Mouse (Mus musculus) kidney, postnatal 25 days (tissue): Measurements from ENCODE around the gene Cdkl4.

Source experiments
- DNase-seq, 2 experiments: peaks; one replicate each; pipeline ENCODE4 v3.0.0; 2021; ENCODE audit warnings: mixed read lengths in 2 of 2

Gene Cdkl4

GRCm38 (mm10) chr17:80515956-80516355 lies 61.7 kb downstream of the Cdkl4 start:
- peak; percentile 25 to 61 for DNase-seq

- DNase-seq = no peak
Measured at GRCm38 (mm10) chr17:80515513-80515912, 62.1 kb downstream of the Cdkl4 start.

- DNase-seq = no peak
Measured at GRCm38 (mm10) chr17:80513766-80514165, 63.8 kb downstream of the Cdkl4 start.

GRCm38 (mm10) chr17:80510459-80510855 lies 67.2 kb downstream of the Cdkl4 start:
- DNase-seq = no peak

GRCm38 (mm10) chr17:80509494-80510458 lies 67.8 kb downstream of the Cdkl4 start:
- DNase-seq = no peak

- DNase-seq = no peak
Measured at GRCm38 (mm10) chr17:80505766-80506165, 71.8 kb downstream of the Cdkl4 start.

GRCm38 (mm10) chr17:80505342-80505741 lies 72.3 kb downstream of the Cdkl4 start:
- no peak for DNase-seq

- DNase-seq = no peak
Measured at GRCm38 (mm10) chr17:80501805-80502172, 75.8 kb downstream of the Cdkl4 start.

- no peak for DNase-seq
Measured at GRCm38 (mm10) chr17:80501037-80501804, 76.4 kb downstream of the Cdkl4 start.

- DNase-seq = no peak
Measured at GRCm38 (mm10) chr17:80500025-80500424, 77.6 kb downstream of the Cdkl4 start.

- DNase-seq = no peak
Measured at GRCm38 (mm10) chr17:80498600-80499268, 78.9 kb downstream of the Cdkl4 start.

- no peak for DNase-seq
Measured at GRCm38 (mm10) chr17:80497183-80497601, 80.4 kb downstream of the Cdkl4 start.

- no peak for DNase-seq
Measured at GRCm38 (mm10) chr17:80496607-80497170, 80.9 kb downstream of the Cdkl4 start.

- no peak for DNase-seq
Measured at GRCm38 (mm10) chr17:80496185-80496584, 81.4 kb downstream of the Cdkl4 start.

- DNase-seq = no peak
Measured at GRCm38 (mm10) chr17:80493891-80494290, 83.7 kb downstream of the Cdkl4 start.

GRCm38 (mm10) chr17:80492811-80493210 lies 84.8 kb downstream of the Cdkl4 start:
- no peak for DNase-seq

- no peak for DNase-seq
Measured at GRCm38 (mm10) chr17:80492274-80492673, 85.3 kb downstream of the Cdkl4 start.

- no peak for DNase-seq
Measured at GRCm38 (mm10) chr17:80490166-80490565, 87.4 kb downstream of the Cdkl4 start.

GRCm38 (mm10) chr17:80488918-80489317 lies 88.7 kb downstream of the Cdkl4 start:
- DNase-seq = no peak

- no peak for DNase-seq
Measured at GRCm38 (mm10) chr17:80485160-80485559, 92.5 kb downstream of the Cdkl4 start.

GRCm38 (mm10) chr17:80480855-80481224 lies 96.8 kb downstream of the Cdkl4 start:
- no peak for DNase-seq

GRCm38 (mm10) chr17:80480031-80480854 lies 97.4 kb downstream of the Cdkl4 start, which contains the start of gene Sos1:
Gene Sos1, minus strand, starts transcription at chr17:80480453.
- DNase-seq = peak; percentile 97 to 98
